Mouse (Mus musculus) layer of hippocampus, adult 18-20 months (tissue): Measurements from ENCODE around the gene Rxrb. TPM values are rescaled to one million over a fixed set of nuclear protein-coding genes. Genes with fewer than 3 reads are reported as not detected.

Experiments
- DNase-seq, 2 experiments: peaks; one replicate each; pipeline ENCODE4 v3.0.0; 2022; ENCODE audit warnings: low spot score in 2 of 2
- microRNA-seq, 2 experiments: library from miRNA; unstranded; fragments of <30 nt; microRNA quantifications; one replicate each; pipeline ENCODE4 v1.2.0; 2021
- total RNA-seq, 2 experiments: library from RNA; stranded (reverse); gene quantifications; 2 replicates each; pipeline ENCODE4 v1.2.3; 2021

Rxrb gene
- total RNA-seq, 2 experiments from 2014 or later, result 77.1 to 85.8 TPM

GRCm38 (mm10) chr17:34039562-34040450 lies 8.2 kb downstream of the Rxrb start:
- DNase-seq, result no peak

GRCm38 (mm10) chr17:34045941-34046340 lies 14.3 kb downstream of the Rxrb start:
- no peak for DNase-seq

- no peak for DNase-seq
These were observed 15.9 kb downstream of the Rxrb start for GRCm38 (mm10) chr17:34047404-34048050.

- no peak for DNase-seq
These were observed 25.6 kb downstream of the Rxrb start for GRCm38 (mm10) chr17:34057224-34057623.

GRCm38 (mm10) chr17:34068864-34069263 lies 37.3 kb downstream of the Rxrb start:
- no peak for DNase-seq

GRCm38 (mm10) chr17:34072091-34072490 lies 40.5 kb downstream of the Rxrb start:
- no peak for DNase-seq

- peak in 1 of 2 experiments; percentile 87 for DNase-seq
These were observed 43.7 kb downstream of the Rxrb start for GRCm38 (mm10) chr17:34075271-34075670.

- DNase-seq, result peak; percentile 42 to 85
These were observed 45.9 kb downstream of the Rxrb start for GRCm38 (mm10) chr17:34077549-34077948.

GRCm38 (mm10) chr17:34078148-34078547 lies 46.5 kb downstream of the Rxrb start:
- no peak for DNase-seq

GRCm38 (mm10) chr17:34079002-34079401 lies 47.4 kb downstream of the Rxrb start:
- no peak for DNase-seq

GRCm38 (mm10) chr17:34079621-34080020 lies 48.0 kb downstream of the Rxrb start:
- peak; percentile 19 to 63 for DNase-seq

- no peak for DNase-seq
These were observed 51.5 kb downstream of the Rxrb start for GRCm38 (mm10) chr17:34083104-34083503.

GRCm38 (mm10) chr17:34087386-34087785 lies 55.8 kb downstream of the Rxrb start:
- no peak for DNase-seq

Small RNA genes lying within 50 kb of the gene (microRNA-seq; reads per million reads assigned to microRNA genes)
- gene Mir219a-1, result 0 to 0.39 reads per million in 2 experiments
- gene Mir219c, result 0 reads per million in 2 experiments

Other genes starting within 250 kb of the Rxrb start
- 1 to 10 TPM; 2.6 to 3.5 TPM for gene Angptl4, start 250.0 kb upstream of the Rxrb start, total RNA-seq
- 10 to 100 TPM; 27.6 to 28.8 TPM for gene Kank3, start 221.3 kb upstream of the Rxrb start, total RNA-seq
- 100 to 1,000 TPM; 756 to 834 TPM for gene Rps28, start 207.2 kb upstream of the Rxrb start, total RNA-seq
- 100 to 1,000 TPM; 199 to 208 TPM for gene Ndufa7, start 207.2 kb upstream of the Rxrb start, total RNA-seq
- 10 to 100 TPM; 20.4 to 23.3 TPM for gene Cd320, start 188.7 kb upstream of the Rxrb start, total RNA-seq
- gene Gm7029, start 158.0 kb upstream of the Rxrb start, total RNA-seq, result not detected
- gene Kifc1, start 141.2 kb upstream of the Rxrb start, total RNA-seq, result 1 to 10 TPM; 1.8 to 2.6 TPM
- under 1 TPM in 1 of 2 experiments, not detected in 1; 0.42 TPM for gene Platr17, start 126.7 kb upstream of the Rxrb start, total RNA-seq
- 10 to 100 TPM; 29.6 to 32.9 TPM for gene Daxx, start 122.4 kb upstream of the Rxrb start, total RNA-seq
- 10 to 100 TPM; 38.3 to 38.5 TPM for gene Tapbp, start 115.9 kb upstream of the Rxrb start, total RNA-seq
- gene Zbtb22, start 115.9 kb upstream of the Rxrb start, total RNA-seq, result 10 to 100 TPM; 34.3 to 34.4 TPM
- 10 to 100 TPM; 61.9 to 63.0 TPM for gene Rgl2, start 102.3 kb upstream of the Rxrb start, total RNA-seq
- 10 to 100 TPM; 94.9 to 95.8 TPM for gene Pfdn6, start 91.5 kb upstream of the Rxrb start, total RNA-seq
- 10 to 100 TPM; 13.2 to 15.5 TPM for gene Wdr46, start 91.2 kb upstream of the Rxrb start, total RNA-seq
- 1 to 10 TPM; 5.1 to 5.2 TPM for gene B3galt4, start 80.3 kb upstream of the Rxrb start, total RNA-seq
- gene Vps52, start 76.0 kb upstream of the Rxrb start, total RNA-seq, result 10 to 100 TPM; 76.1 to 79.8 TPM
- 100 to 1,000 TPM; 319 to 336 TPM for gene Rps18, start 75.8 kb upstream of the Rxrb start, total RNA-seq
- gene H2-K1, start 31.5 kb upstream of the Rxrb start, total RNA-seq, result 10 to 100 TPM; 25.5 to 26.9 TPM
- gene Ring1, start 7.1 kb upstream of the Rxrb start, total RNA-seq, result 10 to 100 TPM; 39.0 to 40.8 TPM
- gene H2-Ke6, start 3.8 kb upstream of the Rxrb start, total RNA-seq, result 10 to 100 TPM; 59.7 to 63.9 TPM
- 100 to 1,000 TPM in 1 of 2 experiments, 10 to 100 TPM in 1; 90.7 to 105 TPM for gene Slc39a7, start 130 bp upstream of the Rxrb start, total RNA-seq
- gene Col11a2, start 7.6 kb downstream of the Rxrb start, total RNA-seq, result 10 to 100 TPM; 22.5 to 23.4 TPM
- not detected for gene H2-Oa, start 60.5 kb downstream of the Rxrb start, total RNA-seq
- gene H2-DMa, start 87.7 kb downstream of the Rxrb start, total RNA-seq, result 10 to 100 TPM; 27.4 to 32.5 TPM
- 100 to 1,000 TPM; 184 to 185 TPM for gene Brd2, start 90.8 kb downstream of the Rxrb start, total RNA-seq
- 1 to 10 TPM; 1.3 to 1.6 TPM for gene H2-DMb2, start 111.5 kb downstream of the Rxrb start, total RNA-seq
- gene H2-DMb1, start 121.3 kb downstream of the Rxrb start, total RNA-seq, result 1 to 10 TPM; 3.2 to 3.8 TPM
- gene Tap1, start 155.7 kb downstream of the Rxrb start, total RNA-seq, result 1 to 10 TPM; 3.6 to 3.9 TPM
- gene Psmb9, start 156.0 kb downstream of the Rxrb start, total RNA-seq, result 1 to 10 TPM; 2.1 to 3.7 TPM
- gene Psmb8, start 165.9 kb downstream of the Rxrb start, total RNA-seq, result 1 to 10 TPM; 4.1 to 5.8 TPM
- 10 to 100 TPM in 1 of 2 experiments, 1 to 10 TPM in 1; 8.4 to 12.8 TPM for gene Tap2, start 171.7 kb downstream of the Rxrb start, total RNA-seq
- gene H2-Ob, start 207.1 kb downstream of the Rxrb start, total RNA-seq, result under 1 TPM; 0.20 to 0.37 TPM
- 1 to 10 TPM; 1.3 to 1.9 TPM for gene H2-Ab1, start 225.9 kb downstream of the Rxrb start, total RNA-seq